Mouse (Mus musculus) left cerebral cortex, adult 18-20 months (tissue): ENCODE data around the gene Noxa1. TPM values are rescaled to one million over a fixed set of nuclear protein-coding genes. Genes with fewer than 3 reads are reported as not detected.

ENCODE experiments used
- DNase-seq, 2 experiments: peaks; one replicate each; pipeline ENCODE4 v3.0.0; 2021 to 2022; ENCODE audit warnings: low spot score in 2 of 2, mixed read lengths in 1 of 2
- long read RNA-seq, 2 experiments: library from polyadenylated mRNA; stranded (forward); transcript quantifications; one replicate each; pipeline ENCODE4 v2.0.0; 2021
- total RNA-seq, 2 experiments: library from RNA; stranded (reverse); gene quantifications; 2 replicates each; pipeline ENCODE4 v1.2.3; 2021

Noxa1 gene
- total RNA-seq, result not detected
- long read RNA-seq, experiment 1, result 0 reads
- long read RNA-seq, experiment 2, result 0 reads

- no peak for DNase-seq
These were observed at the start of gene Noxa1 for GRCm38 (mm10) chr2:25095109-25095850. Gene Noxa1, minus strand, starts transcription at chr2:25095149.

- no peak for DNase-seq
These were observed 47.0 kb upstream of the Noxa1 start for GRCm38 (mm10) chr2:25141921-25142320.

- no peak for DNase-seq
These were observed 46.2 kb upstream of the Noxa1 start for GRCm38 (mm10) chr2:25141185-25141584.

- DNase-seq, result no peak
These were observed 42.9 kb upstream of the Noxa1 start for GRCm38 (mm10) chr2:25137832-25138231.

DNA sequence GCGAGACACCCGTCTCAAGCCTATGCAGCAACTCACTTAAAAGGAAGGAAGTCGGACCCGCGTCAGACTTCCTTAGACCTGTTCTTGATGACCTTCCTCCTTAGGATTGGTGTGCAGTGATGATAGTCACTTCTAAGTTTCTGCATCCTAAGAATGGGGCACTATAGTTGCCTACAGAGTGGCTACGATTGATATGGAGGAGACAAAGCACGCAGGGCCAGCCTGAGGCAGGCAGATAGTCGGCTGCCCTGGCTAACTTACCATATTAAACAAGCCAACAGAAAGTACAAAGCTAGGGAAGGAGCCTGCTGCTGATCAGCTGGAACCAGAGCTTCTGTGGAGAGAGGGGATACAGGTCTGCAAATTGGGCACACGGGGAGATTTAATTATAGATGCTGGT is 36.7 kb upstream of the Noxa1 start:
- DNase-seq, result no peak

GRCm38 (mm10) chr2:25128072-25128471 is 33.1 kb upstream of the Noxa1 start:
- DNase-seq, result no peak

- DNase-seq, result peak; percentile 19 to 49
These were observed 32.3 kb upstream of the Noxa1 start for GRCm38 (mm10) chr2:25127206-25127605.

DNA sequence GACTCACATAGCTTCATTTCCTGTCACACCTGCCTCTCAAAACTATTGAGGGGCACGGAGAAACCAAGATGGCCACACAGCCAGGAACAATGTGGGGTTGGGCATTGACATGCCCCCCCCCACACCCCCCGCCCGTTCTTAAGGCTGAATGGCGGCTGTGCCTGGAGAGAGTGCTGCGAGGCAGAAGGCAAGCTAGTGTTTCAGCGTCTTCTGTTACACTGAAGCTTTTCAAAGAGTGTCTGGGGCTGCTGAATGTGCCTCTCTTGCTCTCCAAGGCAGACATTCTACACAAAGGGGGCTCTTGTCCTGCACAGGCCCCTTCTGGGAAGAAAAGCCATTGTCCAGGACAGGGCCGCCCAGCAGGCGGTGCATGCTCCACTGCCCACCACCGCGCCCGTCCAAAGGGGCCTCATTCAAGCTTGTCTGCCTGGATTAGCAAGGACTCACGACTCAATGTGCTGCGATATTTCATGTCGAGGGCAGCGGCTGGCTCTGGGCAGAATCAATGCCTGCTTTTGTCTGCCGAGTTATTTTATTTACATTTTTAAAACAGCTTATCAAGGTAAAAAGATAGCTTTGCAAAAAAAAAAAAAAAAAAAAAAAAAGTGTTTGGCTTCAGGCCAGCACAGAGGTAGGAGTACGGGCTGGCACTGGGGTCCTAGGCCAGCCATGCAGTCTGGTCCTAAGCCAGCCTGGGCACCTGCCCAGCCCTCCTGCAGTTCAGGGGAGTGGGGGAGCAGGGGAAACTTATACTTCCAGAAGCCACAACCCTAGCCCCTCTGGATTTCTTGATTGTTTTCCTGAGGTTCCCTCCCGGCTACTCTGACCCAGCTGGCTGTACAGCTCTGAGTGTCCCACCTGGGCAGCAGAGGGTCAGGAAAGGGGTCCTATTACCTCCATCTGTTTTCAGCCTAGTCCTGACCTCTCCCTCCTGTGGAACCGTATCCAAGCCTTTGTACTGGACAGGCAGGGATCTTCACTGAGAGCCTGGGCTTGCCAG is 31.4 kb upstream of the Noxa1 start:
- no peak for DNase-seq

- DNase-seq, result no peak
These were observed 30.2 kb upstream of the Noxa1 start for GRCm38 (mm10) chr2:25125146-25125545.

GRCm38 (mm10) chr2:25124411-25124810 is 29.5 kb upstream of the Noxa1 start:
- no peak for DNase-seq

GRCm38 (mm10) chr2:25123527-25123926 is 28.6 kb upstream of the Noxa1 start:
- no peak for DNase-seq

DNA sequence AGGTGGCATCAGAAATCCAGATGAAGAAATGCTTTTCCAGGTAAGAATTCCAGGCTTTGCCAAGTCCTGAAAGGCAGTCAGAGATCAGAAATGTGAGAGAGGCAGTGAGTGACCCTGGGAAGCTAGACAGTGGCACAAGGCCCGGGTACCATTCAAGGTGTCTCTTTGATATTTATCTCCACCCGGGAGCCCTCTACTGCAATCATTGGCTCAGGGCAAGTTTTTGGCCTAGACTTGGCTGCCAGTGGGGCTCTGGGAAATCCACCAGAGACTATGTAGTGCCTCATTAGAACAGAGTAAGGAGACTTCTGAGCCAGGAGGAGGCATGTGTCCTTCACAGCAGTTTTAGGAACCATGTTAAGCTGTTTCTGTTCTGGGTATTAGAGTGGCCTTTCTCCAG is 27.7 kb upstream of the Noxa1 start:
- no peak for DNase-seq

GRCm38 (mm10) chr2:25120963-25121362 is 26.0 kb upstream of the Noxa1 start:
- no peak for DNase-seq

GRCm38 (mm10) chr2:25115442-25115841 is 20.5 kb upstream of the Noxa1 start:
- DNase-seq, result no peak

GRCm38 (mm10) chr2:25114308-25114707 is 19.4 kb upstream of the Noxa1 start:
- DNase-seq, result no peak

DNA sequence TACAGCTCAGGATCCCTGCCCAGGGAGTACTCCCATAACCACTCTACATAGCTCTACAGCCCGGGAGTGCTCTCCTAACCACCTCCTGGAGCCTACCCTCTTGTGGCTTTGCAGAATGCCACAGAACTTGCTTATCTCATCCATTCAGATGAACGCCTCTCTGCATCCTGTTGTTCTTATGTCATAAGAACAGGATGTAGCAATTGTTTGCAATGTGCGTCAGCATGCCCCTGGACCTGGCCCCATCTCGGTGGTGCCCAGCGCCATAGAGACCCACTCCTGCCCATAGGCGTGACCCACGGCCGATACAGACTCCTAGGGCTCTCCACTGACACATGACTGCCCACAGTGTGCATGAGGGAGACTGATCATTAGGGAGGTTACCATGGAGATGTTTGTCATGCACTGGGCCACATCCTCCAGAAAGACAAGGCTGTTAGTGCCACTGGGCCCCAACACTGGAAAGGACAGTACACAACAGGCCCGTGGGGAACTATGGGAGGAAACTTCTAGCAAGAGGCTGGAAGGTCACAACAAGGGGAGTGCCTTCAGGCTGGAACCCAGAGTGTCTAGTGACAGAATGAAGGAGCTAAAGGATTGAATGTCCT is 16.3 kb upstream of the Noxa1 start:
- no peak for DNase-seq

DNA sequence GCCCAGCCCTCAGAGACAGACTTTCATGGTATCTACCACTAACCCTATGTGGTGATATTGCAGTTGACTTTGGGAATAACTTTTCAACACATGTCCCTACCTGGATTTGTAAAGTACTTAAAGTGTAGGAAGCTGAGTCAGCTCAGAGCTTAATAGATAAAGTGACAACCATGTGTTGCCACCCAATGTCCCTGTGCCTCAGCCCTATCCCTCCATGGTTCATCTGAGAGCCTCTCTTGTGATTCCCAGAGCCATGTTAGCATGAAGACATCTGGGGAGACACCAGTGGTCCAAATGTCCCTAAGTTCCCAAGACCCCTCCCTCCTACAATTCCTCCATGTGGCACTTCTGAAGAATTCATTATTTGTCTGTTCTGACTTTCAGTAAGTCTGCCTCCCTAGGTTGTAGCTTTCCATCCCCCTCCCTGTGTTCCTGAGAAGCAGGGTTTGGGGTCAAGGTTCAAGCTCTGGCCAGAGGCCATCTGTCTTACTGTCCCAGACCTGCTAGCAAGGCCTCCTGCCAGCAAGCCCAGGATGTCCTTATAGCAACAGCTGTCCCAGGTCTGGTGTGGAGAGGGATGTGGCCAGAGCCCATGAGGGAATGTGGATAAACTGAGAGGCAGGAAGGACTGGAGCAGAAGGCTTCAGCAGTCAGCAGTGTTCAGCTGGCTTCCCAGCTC is 15.7 kb upstream of the Noxa1 start:
- no peak for DNase-seq

DNA sequence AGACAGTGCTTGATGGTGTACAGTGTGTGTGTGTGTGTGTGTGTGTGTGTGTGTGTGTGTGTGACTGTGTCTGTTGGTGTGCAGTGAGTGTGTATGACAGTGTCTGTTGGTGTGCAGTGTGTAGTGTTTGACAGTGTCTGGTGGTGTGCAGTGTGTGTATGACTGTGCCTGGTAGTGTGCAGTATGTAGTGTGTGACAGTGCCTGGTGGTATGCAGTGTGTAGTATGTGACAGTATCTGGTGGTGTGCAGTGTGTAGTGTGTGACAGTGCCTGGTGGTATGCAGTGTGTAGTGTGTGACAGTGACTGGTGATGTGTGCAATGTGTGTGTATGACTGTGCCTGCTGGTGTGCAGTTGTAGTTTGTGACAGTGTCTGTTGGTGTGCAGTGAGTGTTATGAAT is 14.5 kb upstream of the Noxa1 start:
- DNase-seq, result no peak

- DNase-seq, result no peak
These were observed 11.1 kb upstream of the Noxa1 start for GRCm38 (mm10) chr2:25106045-25106444.

GRCm38 (mm10) chr2:25104122-25104521 is 9.2 kb upstream of the Noxa1 start:
- DNase-seq, result no peak

GRCm38 (mm10) chr2:25099703-25100102 is 4.8 kb upstream of the Noxa1 start:
- DNase-seq, result no peak
